Mouse (Mus musculus): ENCODE measurements around the gene Cbwd1.

Gene Cbwd1

GRCm38 (mm10) chr19:24961172-24961962 is at the start of gene Cbwd1:
Gene Cbwd1, minus strand, starts transcription at chr19:24961610.
- WGBS = under 1% methylated on average over 36 of the region's 36 CpGs

DNA sequence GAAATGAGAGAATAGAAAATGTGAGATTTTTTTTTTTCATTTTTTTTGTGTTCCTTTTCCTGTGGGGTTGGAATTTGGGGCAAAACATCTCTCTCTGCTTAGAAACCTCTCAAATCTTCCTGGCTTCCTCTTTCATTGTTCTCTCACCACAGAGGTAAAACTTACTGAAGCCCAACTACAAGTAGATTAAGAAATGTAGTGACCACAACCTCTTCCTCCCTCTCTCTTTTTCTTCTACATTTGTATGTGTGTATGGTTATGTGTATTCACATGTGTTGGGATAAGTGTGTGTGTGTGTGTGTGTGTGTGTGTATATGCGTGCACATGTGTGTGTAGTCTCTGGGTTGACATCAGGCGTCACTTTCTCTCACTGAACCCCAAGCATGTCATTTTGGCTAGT is 47.1 kb upstream of the Cbwd1 start:
- 94% methylated on average over 2 of the region's 2 CpGs for WGBS

DNA sequence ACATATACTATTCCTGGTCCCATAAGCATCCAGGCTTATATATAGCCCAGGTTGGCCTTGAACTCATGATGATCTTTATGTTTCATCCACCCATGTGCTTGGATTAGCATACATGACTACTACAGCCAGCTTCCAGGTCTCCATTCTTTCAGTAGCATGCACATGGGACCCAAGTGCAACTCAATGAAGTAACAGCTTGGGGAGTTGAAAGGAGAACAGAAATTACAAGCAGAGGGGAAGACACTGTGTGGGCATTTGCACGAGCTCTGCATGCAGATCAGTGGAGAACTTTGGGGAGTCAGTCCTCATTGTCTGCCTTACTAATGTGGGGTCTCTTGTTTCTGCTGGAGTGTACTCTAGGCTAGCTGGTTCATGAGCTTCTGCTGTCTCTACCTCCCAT is 45.3 kb upstream of the Cbwd1 start:
- WGBS = 79% methylated on average over 1 of the region's 1 CpGs

DNA sequence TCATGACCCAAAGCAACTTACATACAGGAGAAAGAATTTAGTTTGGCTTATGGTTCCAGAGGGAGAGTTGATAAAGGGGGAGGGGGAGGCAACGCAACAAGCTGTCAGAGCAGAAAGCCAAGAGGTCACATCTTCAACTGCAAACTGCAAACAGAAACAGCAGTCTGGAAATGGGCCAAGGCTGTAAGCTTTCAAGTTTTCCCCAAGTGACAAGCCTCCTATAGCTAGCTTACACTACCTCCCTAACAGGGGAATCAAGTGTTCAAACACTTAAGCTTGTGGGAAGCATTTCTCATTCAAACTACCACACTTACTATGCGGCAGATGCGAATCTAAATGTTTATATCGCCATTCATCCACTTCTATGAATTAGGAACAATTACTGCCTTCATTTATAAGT is 42.4 kb upstream of the Cbwd1 start:
- WGBS = 45% methylated on average over 4 of the region's 4 CpGs

DNA sequence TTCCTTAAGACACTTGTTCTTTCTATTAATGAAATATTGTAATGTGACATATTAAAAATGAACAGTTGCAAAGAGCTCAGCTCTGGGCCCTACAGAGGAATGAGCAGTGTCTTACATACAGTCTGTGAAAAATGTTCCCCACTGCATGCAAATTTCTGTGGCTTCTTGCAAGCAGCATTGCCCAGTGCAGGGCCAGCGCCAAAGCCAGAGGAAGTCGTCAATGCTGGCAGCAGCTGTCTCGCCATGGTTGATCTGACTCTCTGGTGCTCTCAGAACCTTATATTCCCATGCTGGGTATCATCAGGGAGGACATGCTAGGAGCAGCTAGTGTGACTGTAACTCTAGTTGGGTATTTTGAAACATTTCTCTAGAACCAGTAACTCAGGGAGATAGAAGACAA is 41.4 kb upstream of the Cbwd1 start:
- WGBS = 85% methylated on average over 3 of the region's 3 CpGs

DNA sequence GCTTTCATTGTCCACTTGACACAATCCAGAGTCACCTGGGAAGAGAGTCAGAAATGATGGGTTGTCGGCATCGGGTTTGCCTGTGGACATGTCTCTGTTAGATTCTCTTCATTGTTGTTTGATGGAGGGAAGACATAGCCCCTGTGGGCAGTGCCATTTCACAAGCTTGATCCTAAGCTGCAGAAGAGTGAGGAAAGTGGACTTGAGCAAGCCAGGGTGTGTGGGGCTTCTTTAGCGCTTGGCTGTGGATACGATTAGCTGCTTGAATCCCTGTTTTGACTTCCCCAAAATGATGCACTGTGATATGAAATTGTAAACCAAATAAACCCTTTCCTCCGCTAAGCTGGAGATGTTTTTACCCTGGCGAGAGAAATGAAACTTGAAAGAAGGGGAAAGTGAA is 40.6 kb upstream of the Cbwd1 start:
- 86% methylated on average over 6 of the region's 6 CpGs for WGBS

GRCm38 (mm10) chr19:25000153-25000552 is 38.7 kb upstream of the Cbwd1 start:
- 32% methylated on average over 9 of the region's 9 CpGs for WGBS

- WGBS = under 1% methylated on average over 109 of the region's 109 CpGs
Measured at GRCm38 (mm10) chr19:24999201-24999886, 37.9 kb upstream of the Cbwd1 start, which contains the start of gene Dock8. Gene Dock8, plus strand, starts transcription at chr19:24999534.

GRCm38 (mm10) chr19:24998561-24998960 is 37.2 kb upstream of the Cbwd1 start:
- WGBS = 72% methylated on average over 5 of the region's 5 CpGs

DNA sequence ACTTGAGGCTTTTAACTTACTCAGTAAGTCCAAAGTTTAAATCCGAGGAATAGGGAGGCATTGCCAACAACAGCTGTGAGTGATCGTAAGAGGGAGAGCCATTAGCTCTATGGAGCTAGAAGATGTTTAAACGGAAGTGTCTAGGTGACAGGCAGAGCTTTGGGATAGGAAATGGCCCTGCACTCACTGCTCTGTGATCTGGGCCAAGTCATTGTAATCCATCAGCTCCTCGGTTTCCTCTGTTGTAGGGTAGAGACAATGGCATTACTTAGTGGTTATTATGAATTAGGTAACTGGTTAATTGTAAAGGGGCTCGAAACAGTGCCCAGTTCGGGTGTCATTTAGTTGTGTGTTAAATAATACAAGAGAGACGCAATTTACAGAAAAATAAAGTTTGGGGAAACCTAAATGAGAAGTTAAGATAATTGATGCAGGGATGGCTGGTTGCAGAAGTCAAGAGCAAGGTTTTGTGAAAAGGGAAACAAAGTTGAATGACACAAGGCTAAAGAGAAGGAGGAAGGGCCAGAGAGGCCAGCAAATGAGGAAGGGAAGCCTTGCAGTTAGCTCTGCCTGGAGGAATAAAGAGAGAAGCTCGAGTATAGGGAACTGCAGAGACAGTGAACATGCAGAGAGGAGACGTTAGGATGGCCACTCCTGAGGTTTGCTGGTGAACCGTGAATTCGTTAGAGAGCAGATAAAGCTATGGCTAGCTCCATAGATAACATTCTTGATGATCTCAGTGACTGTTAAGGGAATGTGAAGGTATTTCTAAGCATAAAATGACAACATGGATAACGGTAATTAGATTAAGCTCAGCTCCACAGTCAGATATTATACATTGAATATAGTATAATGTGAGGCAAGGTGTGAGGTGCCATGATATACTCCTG is 35.6 kb upstream of the Cbwd1 start:
- 81% methylated on average over 12 of the region's 12 CpGs for WGBS

DNA sequence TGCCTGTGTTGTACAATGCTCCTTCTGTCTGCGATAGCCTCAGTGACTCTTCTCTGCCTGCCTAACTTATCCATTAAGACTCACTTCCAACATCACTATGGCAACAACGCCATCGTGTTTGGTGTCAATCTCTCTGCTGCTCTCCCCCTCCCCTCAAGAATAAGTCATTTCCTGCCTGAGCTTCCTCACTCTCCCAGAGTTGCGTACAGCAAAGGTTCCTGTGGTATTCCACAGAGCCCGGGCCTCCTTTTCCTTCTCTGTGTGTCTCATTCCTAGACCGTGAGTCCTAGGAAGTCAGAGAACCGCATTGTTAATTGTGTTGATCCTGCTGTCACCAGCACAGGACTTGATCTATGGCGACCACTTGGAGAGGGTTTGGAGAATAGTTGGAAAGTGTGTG is 33.5 kb upstream of the Cbwd1 start:
- 51% methylated on average over 8 of the region's 8 CpGs for WGBS

- 79% methylated on average over 6 of the region's 6 CpGs for WGBS
Measured at GRCm38 (mm10) chr19:24993526-24993925, 32.1 kb upstream of the Cbwd1 start.

- WGBS = 83% methylated on average over 7 of the region's 7 CpGs
Measured at GRCm38 (mm10) chr19:24990138-24990822, 28.9 kb upstream of the Cbwd1 start.

DNA sequence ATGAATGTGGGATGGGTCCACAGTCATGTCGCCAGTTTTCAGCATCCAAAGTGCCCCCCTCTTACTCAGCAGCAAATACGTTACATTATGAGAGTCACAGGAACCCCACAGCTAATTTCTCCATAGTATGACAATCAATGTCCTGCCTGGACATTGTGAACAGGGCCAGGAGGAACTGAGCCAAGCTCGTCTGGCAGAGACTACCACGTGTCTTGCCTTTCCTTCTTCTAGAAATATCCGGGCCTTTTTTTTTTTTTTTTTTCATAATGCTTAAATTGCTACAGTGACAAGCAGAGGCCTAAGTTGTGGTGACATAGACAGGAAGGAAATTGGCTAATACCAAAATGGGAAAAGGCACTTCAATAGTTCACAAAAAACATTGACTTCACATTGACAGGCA is 27.4 kb upstream of the Cbwd1 start:
- 56% methylated on average over 5 of the region's 5 CpGs for WGBS

- 68% methylated on average over 4 of the region's 4 CpGs for WGBS
Measured at GRCm38 (mm10) chr19:24987355-24987754, 25.9 kb upstream of the Cbwd1 start.

DNA sequence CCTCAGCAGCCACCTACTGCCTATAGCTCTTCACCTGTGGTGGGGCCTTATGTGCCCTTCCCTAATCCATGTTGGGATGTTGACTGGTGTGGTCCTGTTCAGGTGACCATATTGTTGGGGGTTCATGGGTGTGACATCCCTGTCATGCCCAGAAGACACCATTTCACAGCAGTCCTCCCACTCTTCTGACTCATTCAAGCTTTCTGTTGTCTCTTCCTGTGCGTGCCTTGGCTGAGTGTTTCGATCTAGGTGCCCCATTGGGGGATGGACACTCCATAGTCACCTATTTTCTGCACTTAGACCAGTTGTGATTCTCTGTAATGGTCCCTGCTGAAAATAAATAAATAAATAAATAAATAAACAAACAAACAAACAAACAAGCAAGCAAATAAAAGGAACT is 23.6 kb upstream of the Cbwd1 start:
- 83% methylated on average over 2 of the region's 2 CpGs for WGBS

DNA sequence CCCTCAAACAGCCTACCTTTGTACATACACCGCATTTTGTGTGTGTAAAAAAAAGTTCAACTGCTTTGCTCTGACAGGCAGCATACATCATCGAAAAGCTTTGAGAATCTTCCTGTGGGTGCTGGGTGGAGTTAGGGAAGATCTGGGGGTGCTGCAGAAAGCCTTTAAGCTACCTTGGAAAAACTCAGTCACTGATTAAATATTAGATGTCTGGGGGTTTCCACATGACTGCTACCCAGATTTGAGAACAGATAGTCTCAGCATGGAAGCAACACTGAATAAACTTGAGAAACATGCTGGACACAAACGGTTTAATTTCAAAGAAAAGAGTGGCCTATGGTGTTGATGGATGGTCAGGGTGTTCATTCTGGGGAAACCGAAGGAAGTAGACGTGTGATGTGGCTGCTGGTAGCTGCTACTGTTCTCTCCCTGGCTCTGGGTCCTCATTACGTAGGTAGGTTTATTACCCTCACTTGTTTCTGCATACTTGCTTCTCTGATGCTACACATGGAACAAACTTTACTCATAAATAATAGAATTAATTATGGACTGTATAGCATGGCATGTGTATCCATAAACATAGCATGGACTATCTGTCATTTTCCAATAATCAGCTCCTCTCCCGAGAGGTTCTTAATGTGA is 22.6 kb upstream of the Cbwd1 start:
- 85% methylated on average over 7 of the region's 7 CpGs for WGBS

- 89% methylated on average over 4 of the region's 4 CpGs for WGBS
Measured at GRCm38 (mm10) chr19:24983050-24983449, 21.6 kb upstream of the Cbwd1 start.

- 38% methylated on average over 8 of the region's 8 CpGs for WGBS
Measured at GRCm38 (mm10) chr19:24981294-24981693, 19.9 kb upstream of the Cbwd1 start.

GRCm38 (mm10) chr19:24978852-24979842 is 17.7 kb upstream of the Cbwd1 start:
- WGBS = 92% methylated on average over 10 of the region's 10 CpGs

Data from cerebral cortex, adult 2 months (tissue).